Mouse (Mus musculus) gastrocnemius, postnatal 25 days (tissue): ENCODE data around the gene Ttc22. TPM values are rescaled to one million over a fixed set of nuclear protein-coding genes. Genes with fewer than 3 reads are reported as not detected.

Experiments used
- DNase-seq: peaks from one replicate; pipeline ENCODE4 v3.0.0; 2022
- long read RNA-seq, 2 experiments: library from polyadenylated mRNA; stranded (forward); transcript quantifications; one replicate each; pipeline ENCODE4 v2.0.0; 2021
- total RNA-seq, 2 experiments: library from RNA; stranded (reverse); gene quantifications; 1 replicate in 1 of 2; 2 replicates in 1 of 2; pipeline ENCODE4 v1.2.3; 2021

Ttc22 gene
- total RNA-seq, result not detected
- long read RNA-seq, experiment 1, result 0 reads
- long read RNA-seq, experiment 2, result 0 reads

GRCm38 (mm10) chr4:106622030-106622493, at the start of gene Ttc22:
Gene Ttc22, plus strand, starts transcription at chr4:106622432.
- no peak for DNase-seq

- DNase-seq, result no peak
Observed at GRCm38 (mm10) chr4:106575022-106575421, 47.2 kb upstream of the Ttc22 start.

GRCm38 (mm10) chr4:106577511-106577910, 44.7 kb upstream of the Ttc22 start:
- DNase-seq, result no peak

GRCm38 (mm10) chr4:106581176-106581864, 40.9 kb upstream of the Ttc22 start:
- peak; percentile 32 for DNase-seq

- no peak for DNase-seq
Observed at GRCm38 (mm10) chr4:106581865-106582204, 40.4 kb upstream of the Ttc22 start.

GRCm38 (mm10) chr4:106582428-106583153, 39.6 kb upstream of the Ttc22 start:
- DNase-seq, result no peak

GRCm38 (mm10) chr4:106584665-106585064, 37.6 kb upstream of the Ttc22 start:
- DNase-seq, result no peak

- DNase-seq, result no peak
Observed at GRCm38 (mm10) chr4:106587075-106587474, 35.2 kb upstream of the Ttc22 start.

- DNase-seq, result no peak
Observed at GRCm38 (mm10) chr4:106590142-106590541, 32.1 kb upstream of the Ttc22 start.

GRCm38 (mm10) chr4:106590871-106591270, 31.4 kb upstream of the Ttc22 start:
- no peak for DNase-seq

- DNase-seq, result no peak
Observed at GRCm38 (mm10) chr4:106593636-106594035, 28.6 kb upstream of the Ttc22 start.

- DNase-seq, result no peak
Observed at GRCm38 (mm10) chr4:106596200-106596599, 26.0 kb upstream of the Ttc22 start.

GRCm38 (mm10) chr4:106597055-106597454, 25.2 kb upstream of the Ttc22 start:
- no peak for DNase-seq

GRCm38 (mm10) chr4:106597741-106598140, 24.5 kb upstream of the Ttc22 start:
- no peak for DNase-seq

GRCm38 (mm10) chr4:106599415-106599814, 22.8 kb upstream of the Ttc22 start:
- DNase-seq, result no peak

GRCm38 (mm10) chr4:106600770-106601169, 21.5 kb upstream of the Ttc22 start:
- DNase-seq, result no peak

GRCm38 (mm10) chr4:106606639-106607554, 15.3 kb upstream of the Ttc22 start:
- no peak for DNase-seq

- no peak for DNase-seq
Observed at GRCm38 (mm10) chr4:106607905-106608304, 14.3 kb upstream of the Ttc22 start.

- no peak for DNase-seq
Observed at GRCm38 (mm10) chr4:106613105-106613504, 9.1 kb upstream of the Ttc22 start.

GRCm38 (mm10) chr4:106613560-106613959, 8.7 kb upstream of the Ttc22 start:
- no peak for DNase-seq

GRCm38 (mm10) chr4:106614180-106614797, 7.9 kb upstream of the Ttc22 start:
- DNase-seq, result peak; percentile 38

GRCm38 (mm10) chr4:106614881-106615280, 7.4 kb upstream of the Ttc22 start:
- DNase-seq, result no peak
